Mouse (Mus musculus) spleen, adult 2 months (tissue): ENCODE results near the gene Rgsl1.
"Not testable (repeated sequence)": the region's sequence is repeated elsewhere in the genome, so short reads cannot be mapped to it uniquely, and the experiment has no call there.

Source experiments
- CTCF ChIP-seq: fragments of 200-500 bp; IDR thresholded peaks from 2 replicates; pipeline ENCODE4 v1.5.1; 2011; ENCODE audit warnings: mild to moderate bottlenecking, inconsistent platforms; ENCODE audit not compliant: insufficient read depth, insufficient read length, insufficient replicate concordance; ENCODE audit errors: extremely low read depth
- POLR2A ChIP-seq: fragments of 200-500 bp; IDR thresholded peaks from 2 replicates; pipeline ENCODE4 v1.6.1; 2011; ENCODE audit warnings: low read depth, low read length, inconsistent platforms

GRCm38 (mm10) chr1:153852696-153853095 is 8.8 kb upstream of the Rgsl1 start:
- TF ChIP-seq CTCF, POLR2A: not testable (repeated sequence)
